Mouse (Mus musculus): ENCODE measurements around the gene Kmt5b. TPM values are rescaled to one million over a fixed set of nuclear protein-coding genes. Genes with fewer than 3 reads are reported as not detected.
A peak's percentile ranks its signal among the peaks of the same experiment; 100 is the strongest.

Gene Kmt5b
- polyA plus RNA-seq, 2 experiments: 25.2 to 36.5 TPM

GRCm38 (mm10) chr19:3850847-3851469 is 83.7 kb downstream of the Kmt5b start:
- Histone ChIP-seq H3K27me3 (ENCODE audit: control insufficient read depth, insufficient read depth, low read length) (no peaks in the 10 kb centered on the region), H3K9ac (ENCODE audit: low read depth, low read length, severe bottlenecking) (peak overlapping the region; percentile 83), H3K36me3 (ENCODE audit: control insufficient read depth, insufficient read depth, low read length) (no peaks in the 10 kb centered on the region), H3K4me2 (replicated peaks; ENCODE audit: low read depth, low read length, severe bottlenecking) (peak overlapping the region; percentile 83), H3K9me3 (ENCODE audit: control insufficient read depth, low read length) (no peaks in the 10 kb centered on the region), H3K27ac (replicated peaks; ENCODE audit: low read depth, low read length) (0 out of 2 replicates have a peak overlapping the region, but pooled peaks have one; percentile 33), H3K4me1 (ENCODE audit: control insufficient read depth, insufficient read depth, low read length) (peaks cover 28% of the 10 kb centered on the region), H3K4me3 (replicated peaks; ENCODE audit: low read length) (peak overlapping the region; percentile 89)
- no peak for DNase-seq (ENCODE audit: low spot score)
- 7% methylated on average over 19 of the region's 19 CpGs for WGBS
- no peak for TF ChIP-seq POLR2A (IDR thresholded peaks at IDR 0.05; ENCODE audit: borderline replicate concordance, extremely low read depth, insufficient read depth, insufficient read length)
- no peak for ATAC-seq (ENCODE audit: low FRiP score, low read depth)

DNA sequence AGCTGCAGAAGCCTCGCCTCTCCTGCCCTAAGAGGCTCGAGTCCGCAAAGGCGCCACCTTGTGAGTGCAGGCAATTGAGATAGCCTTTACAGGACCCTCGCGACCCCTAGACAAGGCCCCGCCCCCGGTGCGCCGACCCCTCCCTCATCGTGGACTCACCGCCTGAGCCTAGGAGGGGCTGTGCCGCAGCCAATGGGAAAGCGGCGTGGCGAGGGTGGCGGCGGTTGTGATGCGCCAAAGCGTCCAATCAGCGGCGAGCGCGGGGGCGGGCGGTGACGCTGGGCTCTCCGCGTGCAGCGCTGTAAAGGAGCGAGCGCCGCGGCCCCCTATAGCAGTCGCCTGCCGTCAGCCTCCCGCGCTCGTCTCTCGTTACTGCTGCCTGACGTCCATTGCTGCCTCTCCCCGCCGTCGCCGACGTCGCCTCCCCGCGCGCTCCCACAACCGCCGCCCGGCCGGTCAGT is 84.3 kb downstream of the Kmt5b start, which contains the start of gene Chka:
Gene Chka, plus strand, starts transcription at position 272 of the 461 bp plus-strand sequence.
- peak; percentile 93 for TF ChIP-seq POLR2A (IDR thresholded peaks at IDR 0.05; ENCODE audit: borderline replicate concordance, extremely low read depth, insufficient read depth, insufficient read length)
- Histone ChIP-seq H3K4me1 (ENCODE audit: control insufficient read depth, insufficient read depth, low read length) (peaks cover 29% of the 10 kb centered on the region), H3K27ac (replicated peaks; ENCODE audit: low read depth, low read length) (peak within 1 kb of the TSS; percentile 95), H3K4me3 (replicated peaks; ENCODE audit: low read length) (peak within 1 kb of the TSS; percentile 89), H3K4me2 (replicated peaks; ENCODE audit: low read depth, low read length, severe bottlenecking) (peak within 1 kb of the TSS; percentile 83), H3K9me3 (ENCODE audit: control insufficient read depth, low read length) (no peaks in the 10 kb centered on the region), H3K36me3 (ENCODE audit: control insufficient read depth, insufficient read depth, low read length) (no peaks in the 10 kb centered on the region), H3K27me3 (ENCODE audit: control insufficient read depth, insufficient read depth, low read length) (no peaks in the 10 kb centered on the region), H3K9ac (ENCODE audit: low read depth, low read length, severe bottlenecking) (peak within 1 kb of the TSS; percentile 83)
- DNase-seq (ENCODE audit: low spot score) (peak; percentile 97), ATAC-seq (ENCODE audit: low FRiP score, low read depth) (peak; percentile 98)
- WGBS: under 1% methylated on average over 27 of the region's 54 CpGs

- no peaks in the 10 kb centered on the region for H3K27me3 ChIP-seq (ENCODE audit: control insufficient read depth, insufficient read depth, low read length)
- peaks cover 29% of the 10 kb centered on the region for H3K4me1 ChIP-seq (ENCODE audit: control insufficient read depth, insufficient read depth, low read length)
- no peak; the same call in 1 of the 2 replicates for ATAC-seq (ENCODE audit: low FRiP score, low read depth)
- no peaks in the 10 kb centered on the region for H3K9me3 ChIP-seq (ENCODE audit: control insufficient read depth, low read length)
- peak overlapping the region; percentile 83 for H3K4me2 ChIP-seq (replicated peaks; ENCODE audit: low read depth, low read length, severe bottlenecking)
- H3K4me3 ChIP-seq (replicated peaks; ENCODE audit: low read length): peak overlapping the region; percentile 89
- no peak for DNase-seq (ENCODE audit: low spot score)
- TF ChIP-seq POLR2A (IDR thresholded peaks at IDR 0.05; ENCODE audit: borderline replicate concordance, extremely low read depth, insufficient read depth, insufficient read length): no peak
- peak overlapping the region; percentile 83 for H3K9ac ChIP-seq (ENCODE audit: low read depth, low read length, severe bottlenecking)
- under 1% methylated on average over 39 of the region's 74 CpGs for WGBS
- H3K27ac ChIP-seq (replicated peaks; ENCODE audit: low read depth, low read length): peak overlapping the region; percentile 95
- H3K36me3 ChIP-seq (ENCODE audit: control insufficient read depth, insufficient read depth, low read length): no peaks in the 10 kb centered on the region
These were observed 84.9 kb downstream of the Kmt5b start for GRCm38 (mm10) chr19:3851979-3852681.

DNA sequence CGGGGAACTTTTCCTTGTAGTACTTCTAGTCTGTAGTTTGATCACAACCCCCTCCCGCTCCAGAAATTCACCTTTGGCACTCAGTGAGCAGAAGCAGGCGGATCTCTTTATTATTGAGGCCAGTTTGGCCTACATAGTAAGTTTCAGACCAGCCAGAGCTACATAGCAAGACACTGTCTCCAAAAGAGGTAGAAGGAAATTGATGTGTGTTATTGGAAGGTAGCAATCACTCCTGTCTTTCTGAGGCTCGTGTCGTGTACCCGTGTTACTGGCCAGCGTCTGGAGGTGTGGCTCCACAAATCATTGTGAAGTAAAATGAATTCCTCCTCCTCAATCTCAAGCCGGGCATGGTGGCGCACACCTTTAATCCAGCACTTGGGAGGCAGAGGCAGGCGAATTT is 85.9 kb downstream of the Kmt5b start:
- Histone ChIP-seq H3K4me1 (ENCODE audit: control insufficient read depth, insufficient read depth, low read length) (peaks cover 29% of the 10 kb centered on the region), H3K9me3 (ENCODE audit: control insufficient read depth, low read length) (no peaks in the 10 kb centered on the region), H3K4me2 (replicated peaks; ENCODE audit: low read depth, low read length, severe bottlenecking) (peak overlapping the region; percentile 83; the same call in 1 of the 2 replicates), H3K36me3 (ENCODE audit: control insufficient read depth, insufficient read depth, low read length) (no peaks in the 10 kb centered on the region), H3K27me3 (ENCODE audit: control insufficient read depth, insufficient read depth, low read length) (no peaks in the 10 kb centered on the region), H3K4me3 (replicated peaks; ENCODE audit: low read length) (peak overlapping the region; percentile 89; the same call in 1 of the 2 replicates), H3K27ac (replicated peaks; ENCODE audit: low read depth, low read length) (no peak overlapping the region), H3K9ac (ENCODE audit: low read depth, low read length, severe bottlenecking) (no peak overlapping the region)
- DNase-seq (ENCODE audit: low spot score): no peak
- 92% methylated on average over 10 of the region's 10 CpGs for WGBS
- ATAC-seq (ENCODE audit: low FRiP score, low read depth): no peak
- TF ChIP-seq POLR2A (IDR thresholded peaks at IDR 0.05; ENCODE audit: borderline replicate concordance, extremely low read depth, insufficient read depth, insufficient read length): no peak

- 68% methylated on average over 1 of the region's 1 CpGs for WGBS
- DNase-seq (ENCODE audit: low spot score): peak; percentile 62
These were observed 86.7 kb downstream of the Kmt5b start for GRCm38 (mm10) chr19:3853891-3854290.

More at GRCm38 (mm10) chr19:3853891-3854290, 86.7 kb downstream of the Kmt5b start:
- Histone ChIP-seq H3K9me3 (ENCODE audit: control insufficient read depth, low read length) (no peaks in the 10 kb centered on the region), H3K36me3 (ENCODE audit: control insufficient read depth, insufficient read depth, low read length) (no peaks in the 10 kb centered on the region), H3K4me1 (ENCODE audit: control insufficient read depth, insufficient read depth, low read length) (peaks cover 29% of the 10 kb centered on the region), H3K27me3 (ENCODE audit: control insufficient read depth, insufficient read depth, low read length) (no peaks in the 10 kb centered on the region), H3K9ac (ENCODE audit: low read depth, low read length, severe bottlenecking) (no peak overlapping the region), H3K4me2 (replicated peaks; ENCODE audit: low read depth, low read length, severe bottlenecking) (0 out of 2 replicates have a peak overlapping the region, but pooled peaks have one; percentile 10), H3K27ac (replicated peaks; ENCODE audit: low read depth, low read length) (no peak overlapping the region), H3K4me3 (replicated peaks; ENCODE audit: low read length) (no peak overlapping the region)
- no peak for ATAC-seq (ENCODE audit: low FRiP score, low read depth)
- no peak for TF ChIP-seq POLR2A (IDR thresholded peaks at IDR 0.05; ENCODE audit: borderline replicate concordance, extremely low read depth, insufficient read depth, insufficient read length)

Measured in limb, embryonic 14.5 days (tissue).